Mouse (Mus musculus) myocyte (in vitro differentiated cells): ENCODE data around the gene Ankrd39.

Experiments
- CEBPB ChIP-seq: IDR thresholded peaks from 2 replicates; pipeline ENCODE4 v1.6.1; 2011; ENCODE audit warnings: mild to moderate bottlenecking, moderate library complexity; ENCODE audit not compliant: poor library complexity, insufficient read depth, severe bottlenecking
- E2F4 ChIP-seq: IDR thresholded peaks from one replicate; pipeline ENCODE4 v1.6.1; 2011; ENCODE audit warnings: mild to moderate bottlenecking, control low read depth, moderate library complexity; ENCODE audit not compliant: insufficient read depth
- MAX ChIP-seq: IDR thresholded peaks from one replicate; pipeline ENCODE4 v1.6.1; 2011; ENCODE audit warnings: low read depth, mild to moderate bottlenecking, control low read depth
- MYOD1 ChIP-seq, 3 experiments: IDR thresholded peaks; one replicate each; pipeline ENCODE4 v1.6.1; 2011; ENCODE audit warnings: control low read depth in 2 of 3, low read depth in 2 of 3, mild to moderate bottlenecking in 2 of 3, moderate library complexity in 1 of 3; ENCODE audit not compliant: insufficient read length in 2 of 3, control insufficient read depth in 1 of 3
- MYOG ChIP-seq, 3 experiments: IDR thresholded peaks; one replicate each; pipeline ENCODE4 v1.6.1; 2011; ENCODE audit warnings: control low read depth in 2 of 3, low read depth in 2 of 3, mild to moderate bottlenecking in 2 of 3; ENCODE audit not compliant: insufficient read length in 2 of 3, control insufficient read depth in 1 of 3, insufficient read depth in 1 of 3
- POLR2A ChIP-seq: IDR thresholded peaks from one replicate; pipeline ENCODE4 v1.6.1; 2011; ENCODE audit warnings: low read depth, mild to moderate bottlenecking, control low read depth, moderate library complexity; ENCODE audit not compliant: insufficient read length
- POLR2AphosphoS2 ChIP-seq: IDR thresholded peaks from one replicate; pipeline ENCODE4 v1.6.1; 2011; ENCODE audit warnings: low read depth, control low read depth; ENCODE audit not compliant: insufficient read length
- REST ChIP-seq: IDR thresholded peaks from one replicate; pipeline ENCODE4 v1.6.1; 2011; ENCODE audit warnings: mild to moderate bottlenecking, control low read depth, moderate library complexity; ENCODE audit not compliant: insufficient read depth, insufficient read length
- SRF ChIP-seq: IDR thresholded peaks from one replicate; pipeline ENCODE4 v1.6.1; 2011; ENCODE audit warnings: low read depth; ENCODE audit not compliant: control insufficient read depth, insufficient read length
- TCF12 ChIP-seq: IDR thresholded peaks from one replicate; pipeline ENCODE4 v1.6.1; 2011; ENCODE audit warnings: mild to moderate bottlenecking, control low read depth; ENCODE audit not compliant: poor library complexity, insufficient read depth, severe bottlenecking
- TCF3 ChIP-seq: IDR thresholded peaks from one replicate; pipeline ENCODE4 v1.6.1; 2011; ENCODE audit warnings: low read depth, control low read depth; ENCODE audit not compliant: insufficient read length
- USF1 ChIP-seq: IDR thresholded peaks from one replicate; pipeline ENCODE4 v1.6.1; 2011; ENCODE audit warnings: low read depth, mild to moderate bottlenecking, control low read depth, moderate library complexity

GRCm38 (mm10) chr1:36595167-36595931 lies 48.1 kb upstream of the Ankrd39 start:
- no peak for TF ChIP-seq POLR2A
- TF ChIP-seq E2F4, result no peak
- no peak for TF ChIP-seq CEBPB
- TF ChIP-seq POLR2AphosphoS2, result no peak
- TF ChIP-seq TCF12, result no peak
- TF ChIP-seq MAX, result no peak
- TF ChIP-seq USF1, result no peak
- no peak for TF ChIP-seq MYOD1 (IDR thresholded peaks at IDR 0.05; ENCODE audit: control insufficient read depth in 1 of 3, insufficient read length in 2 of 3, low read depth in 2 of 3)
- no peak for TF ChIP-seq REST
- no peak for TF ChIP-seq SRF
- TF ChIP-seq MYOG (IDR thresholded peaks at IDR 0.05; ENCODE audit: control insufficient read depth in 1 of 3, insufficient read depth in 1 of 3, insufficient read length in 2 of 3, low read depth in 2 of 3), result no peak
- TF ChIP-seq TCF3, result no peak
